Mouse (Mus musculus) forebrain, postnatal 0 days (tissue): ENCODE results near the gene Fyn. TPM values are rescaled to one million over a fixed set of nuclear protein-coding genes. Genes with fewer than 3 reads are reported as not detected.
A peak's percentile ranks its signal among the peaks of the same experiment; 100 is the strongest.

ENCODE experiments used
- ATAC-seq: fragments of 200-750 bp; cut with Nextera tagmentation; 2 replicates; pipeline ENCODE4 v1.8.0; 2017; ENCODE audit warnings: mild to moderate bottlenecking, moderate library complexity
- DNase-seq: peaks from one replicate; pipeline ENCODE4 v3.0.0-alpha.2; 2015
- H3K27ac ChIP-seq: fragments of 300-500 bp; sonication (generic); 2 replicates; pipeline ENCODE4 v1.5.1; 2014; ENCODE audit warnings: low read depth, mild to moderate bottlenecking, antibody characterized with exemption, low read length, moderate library complexity, mixed read lengths
- H3K27me3 ChIP-seq: fragments of 300-500 bp; sonication (generic); 2 replicates; pipeline ENCODE4 v1.6.1; 2014; ENCODE audit warnings: mild to moderate bottlenecking, low read length, mixed read lengths; ENCODE audit not compliant: insufficient read depth
- H3K36me3 ChIP-seq: fragments of 300-500 bp; sonication (generic); 2 replicates; pipeline ENCODE4 v1.6.1; 2014; ENCODE audit warnings: mild to moderate bottlenecking, moderate library complexity; ENCODE audit not compliant: insufficient read depth
- H3K4me1 ChIP-seq: fragments of 300-500 bp; sonication (generic); 2 replicates; pipeline ENCODE4 v1.6.1; 2014; ENCODE audit warnings: antibody characterized with exemption; ENCODE audit not compliant: insufficient read depth
- H3K4me2 ChIP-seq: fragments of 300-500 bp; sonication (generic); 2 replicates; pipeline ENCODE4 v1.6.1; 2014; ENCODE audit warnings: low read depth, mild to moderate bottlenecking, moderate library complexity
- H3K4me3 ChIP-seq: fragments of 300-500 bp; sonication (generic); 2 replicates; pipeline ENCODE4 v1.5.1; 2014; ENCODE audit warnings: low read depth, low read length, mixed read lengths
- H3K9ac ChIP-seq: fragments of 300-500 bp; sonication (generic); 2 replicates; pipeline ENCODE4 v1.6.1; 2014; ENCODE audit warnings: mild to moderate bottlenecking
- H3K9me3 ChIP-seq: fragments of 300-500 bp; sonication (generic); 2 replicates; pipeline ENCODE4 v1.6.1; 2016; ENCODE audit warnings: low read length
- CTCF ChIP-seq: sonication (generic); IDR thresholded peaks from 2 replicates; pipeline ENCODE4 v1.5.1; 2016; ENCODE audit warnings: antibody characterized with exemption, control low read depth, low read depth
- WGBS: fragments of 180-500 bp; shearing (Covaris S2); extraction: QIAGEN DNeasy Blood & Tissue Kit; methylation state at CpG from one replicate; pipeline ENCODE4 v1.1.7; 2014; 5-methylcytosine and 5-hydroxymethylcytosine counted together
- polyA plus RNA-seq: library from polyadenylated mRNA; unstranded; fragments of >200 nt; fragmentation: Nextera tagmentation; extraction: Ambion mirVana; gene quantifications from 2 replicates; pipeline ENCODE4 v1.2.1, GENCODE M21; 2015
- total RNA-seq: library from RNA; depleted of rRNA; stranded (reverse); fragments of >200 nt; gene quantifications from 2 replicates; pipeline ENCODE4 v1.2.3, GENCODE M21; 2014

The Fyn gene
- total and polyA plus RNA-seq, 2 experiments from 2014 or later, result 85.8 to 155 TPM

DNA sequence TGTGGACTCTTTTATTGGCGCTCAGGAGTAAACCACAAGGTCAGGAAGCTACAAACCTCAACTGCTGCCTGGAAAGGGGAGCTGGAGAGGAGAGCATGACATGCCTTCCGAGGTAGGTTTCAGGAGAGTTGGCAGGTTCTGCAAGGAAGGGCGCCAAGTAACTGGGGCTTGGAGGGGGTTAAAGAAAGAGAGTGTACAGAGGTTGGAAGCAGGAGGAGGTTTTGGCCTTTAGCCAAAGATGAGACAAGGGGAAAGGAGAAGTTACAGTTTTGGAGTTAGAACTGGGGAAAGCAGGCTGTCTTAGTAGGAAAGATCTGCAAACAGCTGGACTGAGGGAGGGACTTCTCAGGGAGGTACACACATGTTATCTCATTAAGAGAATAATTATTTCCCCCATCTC lies 227.2 kb downstream of the Fyn start:
- no peaks in the 10 kb centered on the region for H3K27me3 ChIP-seq
- peak overlapping the region; percentile 30; the same call in 1 of the 2 replicates for H3K27ac ChIP-seq
- no peak for TF ChIP-seq CTCF
- ATAC-seq (no peak; the same call in 1 of the 2 replicates), DNase-seq (no peak)
- no peak overlapping the region for H3K4me2 ChIP-seq
- 62% methylated on average over 3 of the region's 3 CpGs for WGBS
- no peaks in the 10 kb centered on the region for H3K36me3 ChIP-seq
- no peaks in the 10 kb centered on the region for H3K9me3 ChIP-seq
- H3K4me1 ChIP-seq, result peaks cover 13% of the 10 kb centered on the region; the same call in 1 of the 2 replicates
- H3K4me3 ChIP-seq, result no peak overlapping the region
- H3K9ac ChIP-seq, result no peak overlapping the region

DNA sequence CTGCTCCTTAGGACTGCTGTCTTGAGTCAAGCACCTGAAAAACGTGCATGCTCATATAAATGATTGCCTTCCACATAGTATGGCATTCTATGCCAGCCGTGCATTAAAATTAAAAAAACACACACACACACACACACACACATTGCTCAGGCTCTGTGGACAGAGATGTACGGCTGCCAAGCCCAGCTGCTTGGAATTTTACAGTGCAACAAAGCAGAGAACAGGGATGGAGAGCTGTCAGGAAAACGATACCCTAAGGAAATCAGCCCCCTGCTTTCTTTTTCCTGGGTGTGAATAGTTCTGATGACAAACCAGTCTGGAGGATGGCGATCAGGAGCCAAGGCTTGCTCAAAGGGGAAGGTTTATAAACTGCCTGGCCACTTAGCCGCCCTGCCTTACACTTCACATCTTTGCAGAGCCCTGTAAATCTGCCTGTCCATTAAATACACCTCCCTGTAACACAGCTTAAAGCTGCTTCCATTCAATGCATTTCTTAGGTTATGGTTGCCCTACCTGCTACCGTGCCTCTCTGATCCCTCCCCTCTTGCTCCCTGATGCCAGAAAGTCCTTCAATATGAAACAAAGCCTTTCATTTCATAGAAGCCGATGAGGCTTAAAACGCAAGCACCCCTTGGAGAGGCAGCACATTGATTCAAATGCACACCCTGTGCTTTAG lies 228.6 kb downstream of the Fyn start:
- H3K4me3 ChIP-seq, result no peak overlapping the region
- H3K4me2 ChIP-seq, result peak overlapping the region; percentile 2; the same call in 1 of the 2 replicates
- H3K9ac ChIP-seq, result peak overlapping the region; percentile 18; the same call in 1 of the 2 replicates
- no peaks in the 10 kb centered on the region for H3K9me3 ChIP-seq
- peaks cover 13% of the 10 kb centered on the region; the same call in 1 of the 2 replicates for H3K4me1 ChIP-seq
- no peak for TF ChIP-seq CTCF
- H3K27me3 ChIP-seq, result no peaks in the 10 kb centered on the region
- 12% methylated on average over 9 of the region's 9 CpGs for WGBS
- ATAC-seq (peak; percentile 65), DNase-seq (peak; percentile 47)
- H3K36me3 ChIP-seq, result no peaks in the 10 kb centered on the region
- H3K27ac ChIP-seq, result peak overlapping the region; percentile 64

DNA sequence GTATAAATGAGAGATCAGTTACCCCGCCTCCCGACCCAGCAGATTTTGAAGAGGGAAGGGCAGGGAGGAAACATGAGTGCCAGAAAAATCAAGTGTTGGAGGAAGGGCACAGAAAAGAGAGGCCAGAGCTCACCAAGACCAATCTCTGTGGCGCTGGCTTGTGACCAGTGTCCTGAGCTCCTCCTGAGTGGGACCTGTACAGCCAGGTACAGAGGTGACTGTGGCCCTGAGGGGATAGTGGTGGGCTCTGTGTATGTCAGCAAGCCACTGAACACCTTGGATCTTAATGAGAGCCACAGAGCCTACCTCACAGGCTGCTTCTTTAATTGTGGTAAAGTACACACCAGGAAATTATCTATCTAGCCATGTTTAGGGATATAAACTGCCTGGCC lies 229.1 kb downstream of the Fyn start:
- Histone ChIP-seq H3K4me1 (peaks cover 13% of the 10 kb centered on the region; the same call in 1 of the 2 replicates), H3K9ac (peak overlapping the region; percentile 18; the same call in 1 of the 2 replicates), H3K4me3 (no peak overlapping the region), H3K9me3 (no peaks in the 10 kb centered on the region), H3K4me2 (no peak overlapping the region), H3K27ac (no peak overlapping the region; the same call in 1 of the 2 replicates), H3K27me3 (no peaks in the 10 kb centered on the region), H3K36me3 (no peaks in the 10 kb centered on the region)
- no peak for TF ChIP-seq CTCF
- DNase-seq (no peak), ATAC-seq (peak; percentile 40; the same call in 1 of the 2 replicates)
- WGBS, result 20% methylated on average over 3 of the region's 3 CpGs

DNA sequence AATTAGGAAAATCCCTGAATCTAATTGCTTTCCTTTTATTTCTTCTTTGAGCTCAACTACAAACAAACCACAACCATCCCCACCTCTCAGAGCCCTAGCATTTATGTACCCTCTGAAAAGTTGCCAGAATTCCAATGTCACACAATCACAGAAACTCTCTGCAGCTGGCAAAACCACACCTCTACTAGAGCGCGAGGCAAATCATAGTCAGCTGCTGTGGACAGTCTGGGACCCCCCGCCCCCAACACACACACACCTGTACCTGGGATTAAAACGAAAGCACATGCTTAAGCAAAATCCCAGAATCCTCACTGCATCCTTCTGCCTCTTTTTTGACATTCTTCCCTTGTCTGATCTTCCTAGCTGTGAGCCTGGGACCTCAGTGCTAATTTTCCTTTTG lies 230.9 kb downstream of the Fyn start:
- WGBS, result 96% methylated on average over 4 of the region's 4 CpGs
- no peak overlapping the region for H3K4me2 ChIP-seq
- no peak for ATAC-seq
- peaks cover 6% of the 10 kb centered on the region; the same call in 1 of the 2 replicates for H3K9me3 ChIP-seq
- H3K27me3 ChIP-seq, result no peaks in the 10 kb centered on the region
- H3K4me3 ChIP-seq, result no peak overlapping the region
- TF ChIP-seq CTCF, result no peak
- peaks cover 13% of the 10 kb centered on the region; the same call in 1 of the 2 replicates for H3K4me1 ChIP-seq
- DNase-seq, result no peak
- H3K9ac ChIP-seq, result no peak overlapping the region
- no peaks in the 10 kb centered on the region for H3K36me3 ChIP-seq
- no peak overlapping the region for H3K27ac ChIP-seq

DNA sequence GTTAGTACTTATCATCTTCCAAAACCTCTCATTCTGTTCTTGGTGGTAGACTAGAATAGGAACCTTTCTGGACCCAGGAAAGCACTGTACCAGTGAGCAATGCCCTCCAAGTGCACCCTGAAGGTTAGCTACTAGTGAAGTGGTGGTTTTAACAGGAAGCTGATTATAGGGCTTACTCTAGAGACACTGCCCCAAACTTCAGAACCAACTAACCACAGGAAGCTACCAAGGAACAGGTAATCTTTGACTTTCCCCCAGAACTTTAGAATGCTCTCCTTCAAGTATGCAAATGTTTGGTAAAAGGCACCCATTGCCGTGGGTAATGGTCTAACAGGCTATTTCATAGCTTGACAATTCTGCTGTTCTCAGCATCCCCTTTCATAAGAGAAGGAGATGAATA lies 231.5 kb downstream of the Fyn start:
- Histone ChIP-seq H3K36me3 (no peaks in the 10 kb centered on the region), H3K27ac (no peak overlapping the region), H3K4me2 (no peak overlapping the region), H3K4me3 (no peak overlapping the region), H3K27me3 (no peaks in the 10 kb centered on the region), H3K4me1 (peaks cover 13% of the 10 kb centered on the region; the same call in 1 of the 2 replicates), H3K9ac (no peak overlapping the region), H3K9me3 (peaks cover 12% of the 10 kb centered on the region)
- WGBS, result 76% methylated on average over 1 of the region's 1 CpGs
- no peak for DNase-seq
- ATAC-seq, result no peak
- no peak for TF ChIP-seq CTCF

DNA sequence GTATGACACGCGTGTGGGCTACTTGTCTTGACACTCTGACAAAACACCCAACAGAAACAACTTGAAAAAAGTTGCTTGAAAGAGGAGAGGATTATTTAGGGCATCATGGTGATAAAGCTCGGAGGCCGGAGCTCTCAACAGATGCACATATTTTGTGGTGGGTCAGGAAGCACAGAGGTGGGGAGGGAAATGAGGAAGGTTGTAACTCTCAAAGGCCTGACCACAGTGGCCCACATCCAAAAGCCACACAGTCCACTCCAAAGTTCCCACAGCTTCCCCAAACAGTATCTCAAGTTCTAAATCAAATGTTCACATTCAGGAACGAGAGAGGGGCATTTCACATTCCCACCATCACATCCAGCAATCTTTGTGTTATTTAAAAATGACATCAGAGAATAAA lies 232.4 kb downstream of the Fyn start:
- Histone ChIP-seq H3K4me2 (no peak overlapping the region), H3K9me3 (peaks cover 15% of the 10 kb centered on the region), H3K27me3 (no peaks in the 10 kb centered on the region), H3K4me1 (peaks cover 13% of the 10 kb centered on the region; the same call in 1 of the 2 replicates), H3K27ac (no peak overlapping the region), H3K4me3 (no peak overlapping the region), H3K36me3 (no peaks in the 10 kb centered on the region), H3K9ac (no peak overlapping the region)
- TF ChIP-seq CTCF, result no peak
- ATAC-seq, result no peak
- DNase-seq, result no peak
- 91% methylated on average over 5 of the region's 5 CpGs for whole genome bisulfite sequencing

DNA sequence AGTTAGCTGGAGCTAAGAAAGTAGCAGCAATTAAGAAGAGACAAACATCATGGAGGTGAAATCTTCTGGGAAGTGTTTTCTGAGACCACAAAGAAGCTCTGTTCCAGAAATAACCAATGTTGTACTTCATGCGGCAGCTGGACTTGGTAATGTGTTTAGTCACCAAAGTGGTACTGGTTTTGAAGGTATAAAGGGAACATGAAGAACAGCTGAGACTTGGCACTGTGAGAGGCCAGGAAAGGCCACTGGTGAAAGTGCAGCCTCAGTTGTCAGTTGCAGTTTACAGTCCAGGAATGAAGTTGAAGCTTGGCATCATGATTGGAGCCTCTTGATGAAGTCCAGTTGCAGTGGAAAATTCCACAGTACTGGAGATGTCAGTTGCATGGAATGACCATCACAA lies 237.8 kb downstream of the Fyn start:
- no peak for TF ChIP-seq CTCF
- Histone ChIP-seq H3K9me3 (peaks cover 18% of the 10 kb centered on the region), H3K27ac (no peak overlapping the region), H3K9ac (no peak overlapping the region), H3K27me3 (no peaks in the 10 kb centered on the region), H3K4me1 (no peaks in the 10 kb centered on the region), H3K4me2 (no peak overlapping the region), H3K4me3 (no peak overlapping the region), H3K36me3 (no peaks in the 10 kb centered on the region)
- no peak for DNase-seq
- 96% methylated on average over 1 of the region's 1 CpGs for WGBS
- no peak for ATAC-seq
